Mouse (Mus musculus): ENCODE results near the gene Btg4. TPM values are rescaled to one million over a fixed set of nuclear protein-coding genes. Genes with fewer than 3 reads are reported as not detected.
A peak's percentile ranks its signal among the peaks of the same experiment; 100 is the strongest.

The Btg4 gene
- not detected for total RNA-seq (2021)
- long read RNA-seq, experiment 1 = 0 reads
- long read RNA-seq, experiment 2 = 0 reads

GRCm38 (mm10) chr9:51060601-51061000 lies at the start of gene Btg4:
TSS of gene Btg4 (plus strand) at chr9:51060901.
- no peak for DNase-seq (ENCODE audit: low spot score in 2 of 2)
- intact Hi-C loops (cut with DNase I) = no loop called here

GRCm38 (mm10) chr9:51013644-51014043 lies 47.1 kb upstream of the Btg4 start:
- intact Hi-C loops (cut with DNase I) = loop anchor here (5.0 kb wide), 1 partner anchor 139 kb away; no protein-coding TSS in a partner anchor

GRCm38 (mm10) chr9:51015732-51016131 lies 45.0 kb upstream of the Btg4 start:
- intact Hi-C loops (cut with DNase I) = no loop called here
- no peak for DNase-seq (ENCODE audit: low spot score in 2 of 2)

More at GRCm38 (mm10) chr9:51013644-51014043, 47.1 kb upstream of the Btg4 start:
- no peak for DNase-seq (ENCODE audit: low spot score in 2 of 2)

GRCm38 (mm10) chr9:51019670-51020069 lies 41.0 kb upstream of the Btg4 start:
- no peak for DNase-seq (ENCODE audit: low spot score in 2 of 2)
- intact Hi-C loops (cut with DNase I) = no loop called here

GRCm38 (mm10) chr9:51020351-51020750 lies 40.4 kb upstream of the Btg4 start:
- intact Hi-C loops (cut with DNase I) = no loop called here
- no peak for DNase-seq (ENCODE audit: low spot score in 2 of 2)

GRCm38 (mm10) chr9:51021123-51021795 lies 39.4 kb upstream of the Btg4 start:
- intact Hi-C loops (cut with DNase I) = no loop called here
- DNase-seq (ENCODE audit: low spot score in 2 of 2) = no peak

- intact Hi-C loops (cut with DNase I) = no loop called here
- no peak for DNase-seq (ENCODE audit: low spot score in 2 of 2)
Observed at GRCm38 (mm10) chr9:51026952-51027351, 33.7 kb upstream of the Btg4 start.

- intact Hi-C loops (cut with DNase I) = no loop called here
Observed at GRCm38 (mm10) chr9:51030147-51030546, 30.6 kb upstream of the Btg4 start.

GRCm38 (mm10) chr9:51031603-51032002 lies 29.1 kb upstream of the Btg4 start:
- no peak for DNase-seq (ENCODE audit: low spot score in 2 of 2)
- intact Hi-C loops (cut with DNase I) = no loop called here

More at GRCm38 (mm10) chr9:51030147-51030546, 30.6 kb upstream of the Btg4 start:
- no peak for DNase-seq (ENCODE audit: low spot score in 2 of 2)

GRCm38 (mm10) chr9:51032291-51032690 lies 28.4 kb upstream of the Btg4 start:
- no peak for DNase-seq (ENCODE audit: low spot score in 2 of 2)
- intact Hi-C loops (cut with DNase I) = no loop called here

- intact Hi-C loops (cut with DNase I) = no loop called here
- no peak for DNase-seq (ENCODE audit: low spot score in 2 of 2)
Observed at GRCm38 (mm10) chr9:51032785-51033529, 27.7 kb upstream of the Btg4 start.

- intact Hi-C loops (cut with DNase I) = no loop called here
Observed at GRCm38 (mm10) chr9:51041491-51041980, 19.2 kb upstream of the Btg4 start.

GRCm38 (mm10) chr9:51042136-51042535 lies 18.6 kb upstream of the Btg4 start:
- intact Hi-C loops (cut with DNase I) = no loop called here
- no peak for DNase-seq (ENCODE audit: low spot score in 2 of 2)

More at GRCm38 (mm10) chr9:51041491-51041980, 19.2 kb upstream of the Btg4 start:
- no peak for DNase-seq (ENCODE audit: low spot score in 2 of 2)

GRCm38 (mm10) chr9:51052180-51052579 lies 8.5 kb upstream of the Btg4 start:
- intact Hi-C loops (cut with DNase I) = loop anchor here (5.0 kb wide), 1 partner anchor 205 kb away; the partner anchor contains the start of gene Ppp2r1b
- peak; percentile 30 to 36 for DNase-seq (ENCODE audit: low spot score in 2 of 2)

GRCm38 (mm10) chr9:51056360-51057324 lies 4.1 kb upstream of the Btg4 start:
- peak; percentile 25 for DNase-seq (ENCODE audit: low spot score in 2 of 2)
- intact Hi-C loops (cut with DNase I) = no loop called here

- peak; percentile 19 to 59 for DNase-seq (ENCODE audit: low spot score in 2 of 2)
- intact Hi-C loops (cut with DNase I) = no loop called here
Observed at GRCm38 (mm10) chr9:51058951-51059521, 1.7 kb upstream of the Btg4 start.

GRCm38 (mm10) chr9:51068202-51068601 lies 7.5 kb downstream of the Btg4 start:
- intact Hi-C loops (cut with DNase I) = no loop called here
- DNase-seq (ENCODE audit: low spot score in 2 of 2) = no peak

GRCm38 (mm10) chr9:51070801-51071200 lies 10.1 kb downstream of the Btg4 start:
- intact Hi-C loops (cut with DNase I) = no loop called here

GRCm38 (mm10) chr9:51075780-51076179 lies 15.1 kb downstream of the Btg4 start:
- intact Hi-C loops (cut with DNase I) = no loop called here
- DNase-seq (ENCODE audit: low spot score in 2 of 2) = peak in 1 of 2 experiments; percentile 7

More at GRCm38 (mm10) chr9:51070801-51071200, 10.1 kb downstream of the Btg4 start:
- no peak for DNase-seq (ENCODE audit: low spot score in 2 of 2)
